Mouse (Mus musculus): ENCODE measurements around the gene Ncapd2.

DNA sequence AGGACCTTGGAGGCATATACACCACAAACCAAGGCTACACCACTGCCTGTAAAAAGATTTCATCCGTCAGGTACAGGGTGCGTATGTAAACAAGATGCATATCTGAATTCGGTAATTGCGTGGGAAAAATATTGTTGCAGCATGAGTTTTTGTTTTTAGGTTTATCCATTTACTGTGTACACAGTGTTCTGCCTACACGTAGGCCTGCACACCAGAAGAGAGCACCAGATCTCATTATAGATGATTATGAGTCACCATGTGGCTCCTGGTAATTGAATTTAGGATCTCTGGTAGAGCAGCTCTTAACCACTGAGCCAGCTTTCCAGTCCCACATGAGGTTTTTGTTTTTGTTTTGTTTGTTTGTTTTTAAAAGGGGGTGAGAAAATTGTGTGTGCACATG is 5.7 kb upstream of the Ncapd2 start:
- no peak for TF ChIP-seq CTCF (IDR thresholded peaks at IDR 0.05; ENCODE audit: low read depth)
- TF ChIP-seq EP300 (IDR thresholded peaks at IDR 0.05; ENCODE audit: low read depth) = no peak

Measured in liver, embryonic 14.5 days (tissue).